Mouse (Mus musculus) midbrain, embryonic 13.5 days (tissue): ENCODE measurements around the gene Pex11a. TPM values are rescaled to one million over a fixed set of nuclear protein-coding genes. Genes with fewer than 3 reads are reported as not detected.

Experiments used
- ATAC-seq: fragments of 200-750 bp; cut with Nextera tagmentation; 2 replicates; pipeline ENCODE4 v1.8.0; 2017; ENCODE audit warnings: mild to moderate bottlenecking, moderate TSS enrichment, moderate library complexity
- H3K27ac ChIP-seq: fragments of 300-500 bp; sonication (generic); 2 replicates; pipeline ENCODE4 v1.5.1; 2015; ENCODE audit warnings: inconsistent platforms, mild to moderate bottlenecking, moderate library complexity
- H3K27me3 ChIP-seq: fragments of 300-500 bp; sonication (generic); 2 replicates; pipeline ENCODE4 v1.6.1; 2015; ENCODE audit warnings: mild to moderate bottlenecking, inconsistent platforms
- H3K36me3 ChIP-seq: fragments of 300-500 bp; sonication (generic); 2 replicates; pipeline ENCODE4 v1.6.1; 2015; ENCODE audit warnings: mild to moderate bottlenecking, inconsistent platforms
- H3K4me1 ChIP-seq: fragments of 300-500 bp; sonication (generic); replicated peaks from 2 replicates; pipeline ENCODE4 v1.6.1; 2015; ENCODE audit warnings: inconsistent platforms
- H3K4me2 ChIP-seq: fragments of 300-500 bp; sonication (generic); replicated peaks from 2 replicates; pipeline ENCODE4 v1.6.1; 2015; ENCODE audit warnings: moderate library complexity, mild to moderate bottlenecking, inconsistent platforms
- H3K4me3 ChIP-seq: fragments of 300-500 bp; sonication (generic); replicated peaks from 2 replicates; pipeline ENCODE4 v1.5.1; 2015; ENCODE audit warnings: mild to moderate bottlenecking, inconsistent platforms
- H3K9ac ChIP-seq: fragments of 300-500 bp; sonication (generic); replicated peaks from 2 replicates; pipeline ENCODE4 v1.6.1; 2015; ENCODE audit warnings: mild to moderate bottlenecking, inconsistent platforms
- H3K9me3 ChIP-seq: fragments of 300-500 bp; sonication (generic); 2 replicates; pipeline ENCODE4 v1.6.1; 2016; ENCODE audit warnings: mild to moderate bottlenecking, inconsistent platforms
- WGBS: fragments of 180-500 bp; shearing (Covaris S2); methylation state at CpG from one replicate; pipeline ENCODE4 v1.1.7; 2015; 5-methylcytosine and 5-hydroxymethylcytosine counted together
- polyA plus RNA-seq: library from polyadenylated mRNA; unstranded; fragments of >200 nt; fragmentation: Nextera tagmentation; extraction: Ambion mirVana; gene quantifications from 2 replicates; pipeline ENCODE4 v1.2.1, GENCODE M21; 2015

Gene Pex11a
- polyA plus RNA-seq, 1 experiment from 2014 or later = 13.7 TPM

GRCm38 (mm10) chr7:79761124-79761876 lies 18.4 kb upstream of the Pex11a start:
- no peaks in the 10 kb centered on the region for H3K36me3 ChIP-seq
- no peaks in the 10 kb centered on the region for H3K9me3 ChIP-seq
- H3K27ac ChIP-seq = no peak overlapping the region
- 85% methylated on average over 5 of the region's 5 CpGs for WGBS
- no peak for ATAC-seq
- H3K27me3 ChIP-seq = no peaks in the 10 kb centered on the region
- H3K4me2 ChIP-seq = no peak overlapping the region
- H3K4me1 ChIP-seq = no peaks in the 10 kb centered on the region
- H3K9ac ChIP-seq = no peak overlapping the region
- no peak overlapping the region for H3K4me3 ChIP-seq

GRCm38 (mm10) chr7:79759766-79760165 lies 16.8 kb upstream of the Pex11a start:
- no peaks in the 10 kb centered on the region for H3K9me3 ChIP-seq
- no peak for ATAC-seq
- H3K4me3 ChIP-seq = no peak overlapping the region
- H3K27ac ChIP-seq = no peak overlapping the region
- H3K36me3 ChIP-seq = no peaks in the 10 kb centered on the region
- H3K27me3 ChIP-seq = no peaks in the 10 kb centered on the region
- no peaks in the 10 kb centered on the region for H3K4me1 ChIP-seq
- H3K4me2 ChIP-seq = no peak overlapping the region
- H3K9ac ChIP-seq = no peak overlapping the region

GRCm38 (mm10) chr7:79758176-79758575 lies 15.2 kb upstream of the Pex11a start:
- no peak overlapping the region for H3K4me3 ChIP-seq
- 82% methylated on average over 6 of the region's 6 CpGs for WGBS

GRCm38 (mm10) chr7:79756334-79756733 lies 13.4 kb upstream of the Pex11a start:
- ATAC-seq = no peak
- Histone ChIP-seq H3K9me3 (no peaks in the 10 kb centered on the region), H3K4me2 (no peak overlapping the region), H3K27ac (no peak overlapping the region), H3K27me3 (no peaks in the 10 kb centered on the region), H3K9ac (no peak overlapping the region), H3K4me3 (no peak overlapping the region), H3K4me1 (no peaks in the 10 kb centered on the region), H3K36me3 (no peaks in the 10 kb centered on the region)
- 47% methylated on average over 2 of the region's 2 CpGs for WGBS

More at GRCm38 (mm10) chr7:79758176-79758575, 15.2 kb upstream of the Pex11a start:
- H3K27me3 ChIP-seq = no peaks in the 10 kb centered on the region
- no peak for ATAC-seq
- H3K4me2 ChIP-seq = no peak overlapping the region
- H3K9ac ChIP-seq = no peak overlapping the region
- H3K4me1 ChIP-seq = no peaks in the 10 kb centered on the region
- H3K27ac ChIP-seq = no peak overlapping the region
- H3K36me3 ChIP-seq = no peaks in the 10 kb centered on the region
- H3K9me3 ChIP-seq = no peaks in the 10 kb centered on the region

- Histone ChIP-seq H3K9me3 (no peaks in the 10 kb centered on the region), H3K4me1 (no peaks in the 10 kb centered on the region), H3K36me3 (no peaks in the 10 kb centered on the region), H3K4me2 (no peak overlapping the region), H3K27ac (no peak overlapping the region), H3K9ac (no peak overlapping the region), H3K27me3 (0 out of 2 replicates have a peak, but pooled peaks cover 3% of the 10 kb centered on the region), H3K4me3 (no peak overlapping the region)
- 89% methylated on average over 6 of the region's 6 CpGs for WGBS
- no peak for ATAC-seq
These were observed 6.6 kb upstream of the Pex11a start for GRCm38 (mm10) chr7:79749511-79749910.

GRCm38 (mm10) chr7:79747659-79748058 lies 4.7 kb upstream of the Pex11a start:
- no peak for ATAC-seq
- H3K4me1 ChIP-seq = peaks cover 8% of the 10 kb centered on the region
- no peaks in the 10 kb centered on the region for H3K9me3 ChIP-seq
- no peak overlapping the region for H3K4me3 ChIP-seq
- no peaks in the 10 kb centered on the region for H3K36me3 ChIP-seq
- H3K27ac ChIP-seq = no peak overlapping the region
- no peak overlapping the region for H3K4me2 ChIP-seq
- WGBS = 81% methylated on average over 6 of the region's 6 CpGs
- no peak overlapping the region for H3K9ac ChIP-seq
- H3K27me3 ChIP-seq = 0 out of 2 replicates have a peak, but pooled peaks cover 3% of the 10 kb centered on the region

- Histone ChIP-seq H3K9ac (no peak overlapping the region), H3K36me3 (no peaks in the 10 kb centered on the region), H3K4me1 (peaks cover 12% of the 10 kb centered on the region), H3K27ac (no peak overlapping the region), H3K27me3 (0 out of 2 replicates have a peak, but pooled peaks cover 2% of the 10 kb centered on the region), H3K4me3 (no peak overlapping the region), H3K9me3 (no peaks in the 10 kb centered on the region), H3K4me2 (no peak overlapping the region)
- 85% methylated on average over 5 of the region's 5 CpGs for WGBS
- no peak for ATAC-seq
These were observed 1.7 kb upstream of the Pex11a start for GRCm38 (mm10) chr7:79744585-79744984.

- no peak overlapping the region for H3K4me2 ChIP-seq
- no peaks in the 10 kb centered on the region for H3K9me3 ChIP-seq
- peaks cover 12% of the 10 kb centered on the region for H3K4me1 ChIP-seq
- no peak overlapping the region for H3K4me3 ChIP-seq
- no peak overlapping the region for H3K27ac ChIP-seq
- no peak for ATAC-seq
- 92% methylated on average over 9 of the region's 9 CpGs for WGBS
- no peaks in the 10 kb centered on the region for H3K27me3 ChIP-seq
- H3K9ac ChIP-seq = no peak overlapping the region
- H3K36me3 ChIP-seq = no peaks in the 10 kb centered on the region
These were observed 1.1 kb upstream of the Pex11a start for GRCm38 (mm10) chr7:79744051-79744450.

- peak overlapping the region; percentile 70 for H3K9ac ChIP-seq
- 23% methylated on average over 11 of the region's 11 CpGs for WGBS
- H3K4me3 ChIP-seq = peak overlapping the region; percentile 65
- H3K9me3 ChIP-seq = no peaks in the 10 kb centered on the region
- H3K36me3 ChIP-seq = peaks cover 6% of the 10 kb centered on the region; the same call in 1 of the 2 replicates
- no peak overlapping the region for H3K27ac ChIP-seq
- peak overlapping the region; percentile 79 for H3K4me2 ChIP-seq
- H3K27me3 ChIP-seq = no peaks in the 10 kb centered on the region
- H3K4me1 ChIP-seq = peaks cover 12% of the 10 kb centered on the region
- ATAC-seq = no peak
These were observed 663 bp downstream of the Pex11a start for GRCm38 (mm10) chr7:79742277-79742658.

- Histone ChIP-seq H3K9me3 (no peaks in the 10 kb centered on the region), H3K4me2 (no peak overlapping the region), H3K4me1 (peaks cover 12% of the 10 kb centered on the region), H3K36me3 (peaks cover 12% of the 10 kb centered on the region; the same call in 1 of the 2 replicates), H3K27me3 (no peaks in the 10 kb centered on the region), H3K4me3 (no peak overlapping the region), H3K9ac (no peak overlapping the region), H3K27ac (no peak overlapping the region)
- WGBS = 80% methylated on average over 4 of the region's 4 CpGs
- ATAC-seq = no peak
These were observed 2.7 kb downstream of the Pex11a start for GRCm38 (mm10) chr7:79740279-79740678.

- Histone ChIP-seq H3K9me3 (no peaks in the 10 kb centered on the region), H3K9ac (no peak overlapping the region), H3K4me1 (peaks cover 12% of the 10 kb centered on the region), H3K36me3 (peaks cover 12% of the 10 kb centered on the region; the same call in 1 of the 2 replicates), H3K27me3 (no peaks in the 10 kb centered on the region), H3K27ac (no peak overlapping the region), H3K4me3 (no peak overlapping the region), H3K4me2 (no peak overlapping the region)
- WGBS = 92% methylated on average over 2 of the region's 2 CpGs
- ATAC-seq = no peak
These were observed 4.0 kb downstream of the Pex11a start for GRCm38 (mm10) chr7:79738913-79739312.

GRCm38 (mm10) chr7:79736511-79736910 lies 6.4 kb downstream of the Pex11a start:
- Histone ChIP-seq H3K9ac (no peak overlapping the region), H3K4me2 (no peak overlapping the region), H3K27ac (no peak overlapping the region), H3K4me1 (no peaks in the 10 kb centered on the region), H3K36me3 (peaks cover 12% of the 10 kb centered on the region; the same call in 1 of the 2 replicates), H3K4me3 (no peak overlapping the region), H3K27me3 (no peaks in the 10 kb centered on the region), H3K9me3 (no peaks in the 10 kb centered on the region)
- 92% methylated on average over 14 of the region's 14 CpGs for WGBS
- no peak for ATAC-seq
